Mouse (Mus musculus) E14TG2a.4 (cell line): Measurements from ENCODE around the gene Trhr2.

Source experiments
- H3K27me3 ChIP-seq: 2 replicates; pipeline ENCODE4 v1.6.1; 2014; ENCODE audit warnings: low read length, control low read depth; ENCODE audit not compliant: insufficient read depth
- H3K36me3 ChIP-seq: 2 replicates; pipeline ENCODE4 v1.6.1; 2014; ENCODE audit warnings: low read length, control low read depth; ENCODE audit not compliant: insufficient read depth
- H3K4me1 ChIP-seq: replicated peaks from 2 replicates; pipeline ENCODE4 v1.6.1; 2014; ENCODE audit warnings: low read depth, low read length, control low read depth
- H3K4me3 ChIP-seq: replicated peaks from 2 replicates; pipeline ENCODE4 v1.5.1; 2014; ENCODE audit warnings: mild to moderate bottlenecking, low read length
- H3K9me3 ChIP-seq: 2 replicates; pipeline ENCODE4 v1.6.1; 2014; ENCODE audit warnings: low read length, control low read depth
- CTCF ChIP-seq: conservative IDR thresholded peaks from 2 replicates; pipeline ENCODE4 v1.5.1; 2014; ENCODE audit warnings: low read length
- NANOG ChIP-seq: IDR thresholded peaks from 2 replicates; pipeline ENCODE4 v1.6.1; 2014; ENCODE audit warnings: borderline replicate concordance, low read length, mixed read lengths
- POU5F1 ChIP-seq: IDR thresholded peaks from 2 replicates; pipeline ENCODE4 v1.6.1; 2014; ENCODE audit warnings: low read length, borderline replicate concordance

Gene Trhr2

DNA sequence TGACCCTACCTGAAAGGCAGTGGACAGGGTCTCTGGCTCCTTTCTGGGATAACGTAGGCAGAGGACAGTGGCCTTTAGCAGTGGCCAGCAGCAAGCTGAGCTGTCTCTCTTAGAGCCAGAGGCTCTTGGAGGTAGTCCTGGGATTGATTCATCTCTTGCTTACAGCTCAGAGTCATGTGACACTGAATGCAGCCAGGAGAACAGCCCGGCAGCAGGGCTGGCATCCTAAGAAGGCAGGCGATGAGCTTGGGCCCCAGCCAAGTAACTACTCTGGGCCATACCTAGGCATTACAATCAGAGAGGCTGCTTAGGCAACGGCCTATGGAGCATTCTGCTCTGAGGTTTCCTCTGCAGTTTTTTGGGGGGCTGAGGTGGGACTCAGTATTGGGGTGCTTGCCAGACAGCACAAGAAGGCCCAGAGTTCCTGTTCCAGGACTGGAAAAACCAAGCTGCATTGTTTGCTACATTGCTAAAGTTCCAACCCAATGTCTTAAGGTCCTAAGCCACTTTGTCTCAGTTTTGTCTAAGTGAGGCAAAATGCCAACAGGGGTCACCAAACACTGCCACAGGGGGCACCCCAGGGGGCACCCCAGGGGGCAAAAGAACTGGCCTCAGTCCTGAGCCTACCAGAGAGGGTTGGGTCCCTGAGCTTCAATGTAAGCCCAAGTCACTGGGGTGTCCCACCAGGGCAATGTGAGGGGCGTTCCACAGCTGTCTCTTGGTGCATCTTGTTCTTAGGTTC, 12.6 kb downstream of the Trhr2 start:
- TF ChIP-seq POU5F1: no peak
- H3K36me3 ChIP-seq: no peaks in the 10 kb centered on the region
- H3K4me1 ChIP-seq: peaks cover 60% of the 10 kb centered on the region
- H3K27me3 ChIP-seq: peaks cover 22% of the 10 kb centered on the region
- H3K9me3 ChIP-seq: no peaks in the 10 kb centered on the region
- H3K4me3 ChIP-seq: no peak overlapping the region

GRCm38 (mm10) chr8:122345181-122346095, 15.1 kb downstream of the Trhr2 start:
- TF ChIP-seq NANOG (no peak), CTCF (no peak), POU5F1 (no peak)
- H3K36me3 ChIP-seq: no peaks in the 10 kb centered on the region

GRCm38 (mm10) chr8:122344219-122344618, 16.3 kb downstream of the Trhr2 start:
- no peak for TF ChIP-seq NANOG
- no peak for TF ChIP-seq CTCF
- TF ChIP-seq POU5F1: no peak
- Histone ChIP-seq H3K27me3 (peaks cover 40% of the 10 kb centered on the region), H3K9me3 (no peaks in the 10 kb centered on the region), H3K4me3 (0 out of 2 replicates have a peak overlapping the region, but pooled peaks have one; percentile 23), H3K36me3 (no peaks in the 10 kb centered on the region), H3K4me1 (peaks cover 42% of the 10 kb centered on the region)

More at GRCm38 (mm10) chr8:122345181-122346095, 15.1 kb downstream of the Trhr2 start:
- Histone ChIP-seq H3K4me1 (peaks cover 49% of the 10 kb centered on the region), H3K27me3 (peaks cover 36% of the 10 kb centered on the region), H3K4me3 (0 out of 2 replicates have a peak overlapping the region, but pooled peaks have one; percentile 39), H3K9me3 (no peaks in the 10 kb centered on the region)

- Histone ChIP-seq H3K4me1 (peaks cover 42% of the 10 kb centered on the region), H3K27me3 (peaks cover 38% of the 10 kb centered on the region)
- TF ChIP-seq POU5F1 (no peak), NANOG (no peak), CTCF (no peak)
Observed at GRCm38 (mm10) chr8:122343758-122344157, 16.8 kb downstream of the Trhr2 start.

DNA sequence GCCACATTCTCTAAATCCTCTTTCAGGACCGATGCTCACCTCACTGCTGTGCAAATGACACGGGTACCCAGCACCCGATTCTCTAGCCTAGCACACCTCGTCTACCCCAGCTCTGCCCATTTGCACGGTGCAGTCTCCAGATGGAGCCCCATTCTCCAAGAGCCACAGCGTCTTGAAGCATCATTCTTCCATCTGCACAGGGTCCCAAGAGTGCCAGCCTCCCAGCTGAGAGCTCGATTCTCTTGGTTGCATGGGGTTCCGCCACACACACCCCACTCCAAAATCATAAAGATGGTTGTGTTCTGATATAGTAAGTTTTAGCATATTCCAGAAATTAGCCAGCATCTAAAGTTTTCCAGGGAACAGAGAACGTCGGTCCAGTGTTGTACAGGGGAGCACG, 17.2 kb downstream of the Trhr2 start:
- peaks cover 42% of the 10 kb centered on the region for H3K27me3 ChIP-seq
- no peaks in the 10 kb centered on the region for H3K36me3 ChIP-seq
- peaks cover 42% of the 10 kb centered on the region for H3K4me1 ChIP-seq
- TF ChIP-seq POU5F1 (no peak), CTCF (no peak), NANOG (no peak)
- no peaks in the 10 kb centered on the region for H3K9me3 ChIP-seq
- peak overlapping the region; percentile 56 for H3K4me3 ChIP-seq

More at GRCm38 (mm10) chr8:122343758-122344157, 16.8 kb downstream of the Trhr2 start:
- H3K9me3 ChIP-seq: no peaks in the 10 kb centered on the region
- H3K4me3 ChIP-seq: peak overlapping the region; percentile 56
- H3K36me3 ChIP-seq: no peaks in the 10 kb centered on the region

- Histone ChIP-seq H3K27me3 (peaks cover 47% of the 10 kb centered on the region), H3K36me3 (no peaks in the 10 kb centered on the region), H3K4me3 (0 out of 2 replicates have a peak overlapping the region, but pooled peaks have one; percentile 56), H3K9me3 (no peaks in the 10 kb centered on the region), H3K4me1 (peaks cover 42% of the 10 kb centered on the region)
- TF ChIP-seq CTCF: no peak
- TF ChIP-seq NANOG: no peak
- TF ChIP-seq POU5F1: no peak
Observed at GRCm38 (mm10) chr8:122342806-122343209, 17.7 kb downstream of the Trhr2 start.

GRCm38 (mm10) chr8:122342362-122342761, 18.2 kb downstream of the Trhr2 start:
- TF ChIP-seq NANOG (no peak), POU5F1 (no peak), CTCF (no peak)
- H3K4me1 ChIP-seq: peaks cover 43% of the 10 kb centered on the region
- H3K9me3 ChIP-seq: no peaks in the 10 kb centered on the region
- H3K27me3 ChIP-seq: peaks cover 49% of the 10 kb centered on the region
- no peaks in the 10 kb centered on the region for H3K36me3 ChIP-seq
- H3K4me3 ChIP-seq: no peak overlapping the region

GRCm38 (mm10) chr8:122341790-122342189, 18.8 kb downstream of the Trhr2 start:
- Histone ChIP-seq H3K9me3 (no peaks in the 10 kb centered on the region), H3K36me3 (no peaks in the 10 kb centered on the region), H3K4me3 (no peak overlapping the region), H3K27me3 (peaks cover 54% of the 10 kb centered on the region), H3K4me1 (peaks cover 48% of the 10 kb centered on the region)
- TF ChIP-seq POU5F1 (no peak), NANOG (no peak), CTCF (no peak)

DNA sequence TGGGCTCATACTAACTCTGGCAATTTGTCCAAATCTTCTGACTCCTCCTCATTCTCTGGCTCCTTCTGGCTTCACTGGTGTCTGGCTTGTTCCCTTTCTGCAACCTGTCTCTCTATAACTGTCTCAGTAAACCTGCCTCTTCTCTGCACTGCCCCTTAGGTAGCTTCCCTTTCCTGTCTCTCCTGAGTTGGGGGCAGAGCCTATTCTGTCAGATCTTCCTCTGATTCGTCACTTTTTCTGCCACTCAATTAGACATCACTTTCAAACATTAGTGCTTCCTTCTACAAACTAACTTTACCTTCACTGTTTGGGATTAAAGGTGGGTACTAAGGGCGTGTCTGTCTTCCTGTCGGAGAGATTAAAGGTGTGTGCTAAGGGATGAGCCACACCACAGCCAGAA, 19.8 kb downstream of the Trhr2 start:
- no peaks in the 10 kb centered on the region for H3K36me3 ChIP-seq
- TF ChIP-seq CTCF: no peak
- TF ChIP-seq NANOG: no peak
- no peak for TF ChIP-seq POU5F1
- H3K4me1 ChIP-seq: peaks cover 48% of the 10 kb centered on the region
- no peak overlapping the region for H3K4me3 ChIP-seq
- H3K9me3 ChIP-seq: no peaks in the 10 kb centered on the region
- peaks cover 60% of the 10 kb centered on the region for H3K27me3 ChIP-seq
